Mouse (Mus musculus) ES-E14 (cell line): Measurements from ENCODE around the gene Slc22a3. TPM values are rescaled to one million over a fixed set of nuclear protein-coding genes. Genes with fewer than 3 reads are reported as not detected.

Experiments used
- DNase-seq: peaks from one replicate; pipeline ENCODE4 v3.0.0-alpha.2; 2013; ENCODE audit warnings: low read depth, low spot score
- H3K27ac ChIP-seq: 2 replicates; pipeline ENCODE4 v1.5.1; 2012; ENCODE audit warnings: low read depth, mild to moderate bottlenecking, low read length, moderate library complexity, mixed read lengths; ENCODE audit not compliant: poor library complexity, insufficient read depth, severe bottlenecking
- H3K36me3 ChIP-seq: 2 replicates; pipeline ENCODE4 v1.6.1; 2012; ENCODE audit warnings: mild to moderate bottlenecking, low read length, moderate library complexity, mixed read lengths; ENCODE audit not compliant: control insufficient read depth, poor library complexity, insufficient read depth, severe bottlenecking
- H3K4me1 ChIP-seq, 2 experiments: fragments of 150-350 bp in 1 of 2; sonication (generic) in 1 of 2; 2 replicates each; pipeline ENCODE4 v1.6.1; 2012; ENCODE audit warnings: low read length in 2 of 2, mild to moderate bottlenecking in 1 of 2, mixed read lengths in 1 of 2; ENCODE audit not compliant: control insufficient read depth in 2 of 2, insufficient read depth in 2 of 2, poor library complexity in 1 of 2
- H3K4me3 ChIP-seq, 2 experiments: fragments of 150-350 bp in 1 of 2; sonication (generic) in 1 of 2; 2 replicates each; pipeline ENCODE4 v1.5.1; 2012; ENCODE audit warnings: low read length in 2 of 2, low read depth in 1 of 2, mild to moderate bottlenecking in 1 of 2, mixed read lengths in 1 of 2; ENCODE audit not compliant: insufficient read depth in 1 of 2, poor library complexity in 1 of 2, severe bottlenecking in 1 of 2
- H3K9ac ChIP-seq: 2 replicates; pipeline ENCODE4 v1.6.1; 2012; ENCODE audit warnings: low read depth, mild to moderate bottlenecking, low read length, mixed read lengths; ENCODE audit not compliant: poor library complexity, insufficient read depth, severe bottlenecking
- H3K9me3 ChIP-seq: fragments of 150-350 bp; sonication (generic); 2 replicates; pipeline ENCODE4 v1.6.1; 2012; ENCODE audit warnings: low read depth, mild to moderate bottlenecking, low read length; ENCODE audit not compliant: control insufficient read depth, insufficient read depth
- CHD2 ChIP-seq: IDR thresholded peaks from 2 replicates; pipeline ENCODE4 v1.6.1; 2014; ENCODE audit warnings: mild to moderate bottlenecking, low read depth, low read length, inconsistent platforms
- HCFC1 ChIP-seq: IDR thresholded peaks from 2 replicates; pipeline ENCODE4 v1.6.1; 2012; ENCODE audit warnings: low read length, inconsistent platforms, borderline replicate concordance; ENCODE audit not compliant: insufficient read depth
- MAFK ChIP-seq: IDR thresholded peaks from 2 replicates; pipeline ENCODE4 v1.6.1; 2014; ENCODE audit warnings: mild to moderate bottlenecking, low read depth, low read length, inconsistent platforms; ENCODE audit not compliant: insufficient read depth
- ZC3H11A ChIP-seq: IDR thresholded peaks from 2 replicates; pipeline ENCODE4 v1.6.1; 2012; ENCODE audit warnings: low read depth, mild to moderate bottlenecking, inconsistent platforms, low read length, borderline replicate concordance
- ZNF384 ChIP-seq: IDR thresholded peaks from 2 replicates; pipeline ENCODE4 v1.6.1; 2012; ENCODE audit warnings: low read depth, low read length, inconsistent platforms
- in situ Hi-C, 2 experiments: fragments of 600-800 bp; cut with MboI; formaldehyde crosslinking; loops; one replicate each; pipeline ENCODE4 v1.15.1; 2025; ENCODE audit warnings: low sequenced_read_pairs in 2 of 2, inconsistent platforms in 1 of 2; ENCODE audit not compliant: unreplicated experiment in 2 of 2
- total RNA-seq: library from RNA; depleted of rRNA; stranded (reverse); fragments of 300-350 nt; gene quantifications from 2 replicates; pipeline ENCODE4 v1.2.3, GENCODE M21; 2012

Gene Slc22a3
- total RNA-seq, 1 experiment = 0.22 TPM

DNA sequence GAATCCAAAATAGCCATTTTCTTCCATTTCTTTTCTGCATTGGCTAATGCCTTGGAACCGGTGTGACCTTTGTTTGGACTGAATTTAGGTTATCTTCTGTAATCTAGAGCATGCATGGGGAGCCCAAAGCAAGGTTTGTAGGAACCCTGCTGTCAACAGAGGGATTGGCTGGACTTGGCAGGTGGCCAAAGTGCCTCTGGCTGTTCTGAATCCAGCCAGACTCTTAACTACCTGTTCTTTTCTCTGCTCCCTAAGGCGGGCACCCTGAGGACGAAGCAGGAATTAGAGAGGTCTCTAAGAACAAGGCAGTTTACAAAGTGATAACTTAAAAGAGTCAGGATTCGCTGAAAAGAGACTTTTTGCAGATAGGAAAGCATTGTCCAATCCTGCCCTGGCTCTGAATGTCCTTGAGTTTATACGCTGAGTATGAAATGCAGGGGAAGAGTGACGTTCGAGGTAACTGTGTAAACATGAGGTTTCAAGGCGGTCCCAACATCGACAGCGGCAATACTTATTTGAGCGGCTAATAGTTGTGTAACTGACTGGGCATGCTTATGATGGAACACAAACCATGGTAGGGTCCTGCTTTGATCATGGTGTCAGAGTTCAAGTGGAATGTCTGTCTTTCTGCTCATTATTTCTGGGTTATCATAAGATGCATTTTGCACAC, 54.5 kb downstream of the Slc22a3 start:
- H3K9ac ChIP-seq = no peak overlapping the region
- DNase-seq = no peak
- H3K4me1 ChIP-seq = no peaks in the 10 kb centered on the region
- no peak for TF ChIP-seq ZC3H11A
- no peak for TF ChIP-seq ZNF384
- TF ChIP-seq HCFC1 = no peak
- no peak for TF ChIP-seq CHD2
- no peak for TF ChIP-seq MAFK
- no peak overlapping the region for H3K4me3 ChIP-seq
- in situ Hi-C loops = no loop called here
- no peaks in the 10 kb centered on the region for H3K36me3 ChIP-seq
- H3K27ac ChIP-seq = no peak overlapping the region
- H3K9me3 ChIP-seq = no peaks in the 10 kb centered on the region

DNA sequence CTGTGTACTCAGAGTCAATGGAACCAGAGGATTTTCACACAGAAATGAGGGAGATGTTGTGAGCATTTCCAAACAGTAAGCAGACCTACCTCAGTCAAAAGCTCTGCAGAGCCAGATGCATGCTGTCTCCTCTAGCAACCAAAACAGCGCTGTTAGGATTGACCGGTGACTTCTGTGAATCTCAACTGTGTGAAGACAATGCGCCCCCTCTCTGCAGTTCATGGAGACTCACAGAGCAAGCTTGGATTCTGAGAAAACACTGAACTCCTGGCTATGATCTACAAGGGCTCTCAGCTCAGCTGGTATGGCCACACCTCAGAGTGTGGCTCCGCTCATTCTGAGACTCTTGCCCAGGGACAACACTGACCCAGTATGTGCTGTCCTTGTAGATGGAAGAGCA, 56.3 kb downstream of the Slc22a3 start:
- in situ Hi-C loops = no loop called here
- no peak for DNase-seq
- H3K9ac ChIP-seq = no peak overlapping the region

DNA sequence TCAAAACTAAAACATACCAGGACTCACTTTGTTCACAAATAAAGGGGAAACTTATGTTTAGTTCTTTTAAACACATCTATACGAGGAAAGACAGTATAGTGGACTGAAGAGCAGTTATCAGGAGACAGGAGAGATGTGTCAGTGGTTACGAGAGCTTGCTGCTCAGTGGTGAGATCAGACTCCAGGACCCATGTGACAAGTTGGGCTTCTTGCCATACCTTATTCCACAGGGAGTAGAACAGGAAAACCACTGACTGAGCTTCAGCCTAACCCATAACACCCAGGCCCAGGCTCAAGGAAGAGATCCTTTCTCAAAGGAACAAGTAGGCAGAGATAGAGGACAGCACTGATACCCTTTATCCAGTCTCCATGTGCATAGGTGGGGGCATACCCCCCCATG, 62.9 kb downstream of the Slc22a3 start:
- no peak for TF ChIP-seq MAFK
- TF ChIP-seq CHD2 = no peak
- TF ChIP-seq HCFC1 = no peak
- TF ChIP-seq ZNF384 = no peak
- no peak for TF ChIP-seq ZC3H11A
- in situ Hi-C loops = no loop called here
- Histone ChIP-seq H3K27ac (no peak overlapping the region), H3K9ac (no peak overlapping the region), H3K9me3 (no peaks in the 10 kb centered on the region), H3K4me1 (no peaks in the 10 kb centered on the region), H3K36me3 (no peaks in the 10 kb centered on the region), H3K4me3 (no peak overlapping the region)
- DNase-seq = no peak

More for the DNA sequence above, 56.3 kb downstream of the Slc22a3 start:
- no peak overlapping the region for H3K27ac ChIP-seq
- H3K4me1 ChIP-seq = no peaks in the 10 kb centered on the region
- no peaks in the 10 kb centered on the region for H3K36me3 ChIP-seq
- H3K4me3 ChIP-seq = no peak overlapping the region
- TF ChIP-seq CHD2 (no peak), HCFC1 (no peak), ZNF384 (no peak), ZC3H11A (no peak)
- no peaks in the 10 kb centered on the region for H3K9me3 ChIP-seq

DNA sequence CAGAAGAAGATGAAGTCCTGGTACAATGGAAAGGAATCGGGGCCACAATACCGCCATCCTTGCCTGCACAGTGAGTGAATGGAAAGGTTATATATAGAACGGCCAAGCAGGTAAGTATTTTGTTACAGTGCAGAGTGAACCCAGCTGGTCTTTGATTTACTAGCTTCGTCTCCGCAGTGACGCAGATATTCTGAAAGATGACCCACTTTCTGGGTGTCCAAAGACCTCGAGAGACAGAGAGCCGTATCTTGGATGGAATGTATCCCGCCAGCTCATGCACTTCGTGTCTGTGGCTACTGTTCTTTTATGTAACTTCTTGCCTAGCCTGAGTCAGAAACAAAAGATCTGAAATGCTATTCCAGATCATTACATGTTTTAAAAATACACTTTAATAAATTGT, 69.7 kb downstream of the Slc22a3 start:
- Histone ChIP-seq H3K4me1 (no peaks in the 10 kb centered on the region), H3K9me3 (no peaks in the 10 kb centered on the region), H3K9ac (no peak overlapping the region), H3K27ac (no peak overlapping the region), H3K4me3 (no peak overlapping the region), H3K36me3 (no peaks in the 10 kb centered on the region)
- in situ Hi-C loops = no loop called here
- DNase-seq = no peak
- TF ChIP-seq CHD2 = no peak
- no peak for TF ChIP-seq MAFK

DNA sequence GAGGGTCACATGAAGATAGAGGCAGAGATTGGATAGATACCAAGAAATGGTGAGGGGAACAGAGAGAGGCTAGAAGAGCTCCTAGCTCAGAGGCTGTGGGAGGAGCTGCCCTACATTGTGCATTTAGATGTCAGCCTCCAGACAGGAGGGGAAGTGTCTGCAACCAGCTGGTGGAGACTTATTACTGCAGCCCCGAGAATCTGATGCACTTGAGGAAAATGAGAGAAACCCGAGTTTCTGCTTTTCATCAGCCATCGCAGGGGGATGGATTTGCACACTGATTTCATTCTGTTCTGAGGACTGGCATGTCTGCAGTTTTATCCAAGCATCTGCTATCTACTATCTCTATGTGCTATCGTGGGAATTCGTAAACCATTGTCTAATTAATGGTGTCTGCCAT, 75.8 kb downstream of the Slc22a3 start:
- Histone ChIP-seq H3K4me1 (no peaks in the 10 kb centered on the region), H3K9me3 (no peaks in the 10 kb centered on the region), H3K4me3 (no peak overlapping the region), H3K27ac (no peak overlapping the region), H3K36me3 (no peaks in the 10 kb centered on the region), H3K9ac (no peak overlapping the region)
- in situ Hi-C loops = no loop called here
- TF ChIP-seq MAFK = no peak
- TF ChIP-seq CHD2 = no peak
- TF ChIP-seq HCFC1 = no peak
- no peak for TF ChIP-seq ZC3H11A
- TF ChIP-seq ZNF384 = no peak
- DNase-seq = no peak
